25 mouse cellular contexts compared by ENCODE assay signal in genomic region chr5:99125418-99125817, GRCm38 (mm10).
DNase-seq lines count a peak whose midpoint lies in the region; ATAC-seq and TF ChIP-seq lines count a peak whose summit lies in the region.
"Had no signal": no experiment of that assay in that cellular context is flagged by ENCODE, and none has a peak within 500 bp of the region (broad histone marks: within the 10 kb centered on the region; RNA-seq: fewer than 3 reads in every experiment).

No protein-coding gene starts in this region.

- no peak for TF ChIP-seq CTCF in brain, embryonic 14.5 days (IDR thresholded peaks at IDR 0.05; ENCODE audit: borderline replicate concordance, extremely low read depth, insufficient read depth, insufficient read length)

- H3K27me3 ChIP-seq in hindbrain, embryonic 15.5 days: no peaks in the 10 kb centered on the region
- no peaks in the 10 kb centered on the region for H3K27me3 ChIP-seq in hindbrain, embryonic 11.5 days (ENCODE audit: control insufficient read depth, insufficient read depth, low read length)
- H3K27me3 ChIP-seq in hindbrain, embryonic 16.5 days (replicated peaks; ENCODE audit: control insufficient read depth, insufficient read depth, low read length): no peaks in the 10 kb centered on the region
- no peaks in the 10 kb centered on the region for H3K27me3 ChIP-seq in neural tube, embryonic 15.5 days (replicated peaks)
- H3K27me3 ChIP-seq: heart, embryonic 13.5 days; kidney, embryonic 15.5 days; limb, embryonic 12.5 days had no signal

- TF ChIP-seq POLR2A in brain, embryonic 14.5 days (IDR thresholded peaks at IDR 0.05; ENCODE audit: borderline replicate concordance, extremely low read depth, insufficient read depth, insufficient read length, poor library complexity, severe bottlenecking): no peak

- no peak overlapping the region for H3K4me2 ChIP-seq in hindbrain, embryonic 15.5 days
- H3K4me2 ChIP-seq in hindbrain, embryonic 11.5 days (replicated peaks; ENCODE audit: low read depth, low read length): no peak overlapping the region
- H3K4me2 ChIP-seq in hindbrain, embryonic 16.5 days (ENCODE audit: low read length): no peak overlapping the region
- H3K4me2 ChIP-seq in neural tube, embryonic 15.5 days: no peak overlapping the region
- H3K4me2 ChIP-seq: heart, embryonic 13.5 days; kidney, embryonic 15.5 days; limb, embryonic 12.5 days; liver, embryonic 11.5 days had no signal

- no peaks in the 10 kb centered on the region for H3K36me3 ChIP-seq in hindbrain, embryonic 15.5 days
- H3K36me3 ChIP-seq in hindbrain, embryonic 11.5 days (ENCODE audit: control insufficient read depth, insufficient read depth, low read length): no peaks in the 10 kb centered on the region
- no peaks in the 10 kb centered on the region for H3K36me3 ChIP-seq in hindbrain, embryonic 16.5 days (ENCODE audit: control insufficient read depth, insufficient read depth, low read length)
- no peaks in the 10 kb centered on the region for H3K36me3 ChIP-seq in neural tube, embryonic 15.5 days
- H3K36me3 ChIP-seq: embryonic facial prominence, embryonic 10.5 days; heart, embryonic 13.5 days; kidney, embryonic 15.5 days; limb, embryonic 12.5 days had no signal

- H3K27ac ChIP-seq in hindbrain, embryonic 15.5 days (replicated peaks): no peak overlapping the region
- H3K27ac ChIP-seq in hindbrain, embryonic 11.5 days (ENCODE audit: low read depth, low read length): no peak overlapping the region
- no peak overlapping the region for H3K27ac ChIP-seq in hindbrain, embryonic 16.5 days (ENCODE audit: low read depth, low read length)
- H3K27ac ChIP-seq in neural tube, embryonic 15.5 days (replicated peaks): no peak overlapping the region
- H3K27ac ChIP-seq: embryonic facial prominence, embryonic 10.5 days; heart, adult 2 months; heart, embryonic 13.5 days; kidney, embryonic 15.5 days; limb, embryonic 12.5 days had no signal

- H3K4me1 ChIP-seq in hindbrain, embryonic 15.5 days (replicated peaks): peaks cover 7% of the 10 kb centered on the region; the same call in 1 of the 2 replicates
- H3K4me1 ChIP-seq in hindbrain, embryonic 11.5 days (replicated peaks; ENCODE audit: control insufficient read depth, insufficient read depth, low read length): no peaks in the 10 kb centered on the region; the same call in 1 of the 2 replicates
- H3K4me1 ChIP-seq in hindbrain, embryonic 16.5 days (ENCODE audit: control insufficient read depth, insufficient read depth, low read depth, low read length): no peaks in the 10 kb centered on the region
- peaks cover 11% of the 10 kb centered on the region; the same call in 1 of the 2 replicates for H3K4me1 ChIP-seq in neural tube, embryonic 15.5 days
- H3K4me1 ChIP-seq: embryonic facial prominence, embryonic 10.5 days; limb, embryonic 12.5 days had no signal

- WGBS in hindbrain, embryonic 15.5 days: 69% methylated on average over 3 of the region's 3 CpGs
- 88% methylated on average over 3 of the region's 3 CpGs for WGBS in hindbrain, embryonic 11.5 days
- 76% methylated on average over 3 of the region's 3 CpGs for WGBS in hindbrain, embryonic 16.5 days
- 70% methylated on average over 3 of the region's 3 CpGs for WGBS in neural tube, embryonic 15.5 days

- H3K9me3 ChIP-seq in hindbrain, embryonic 15.5 days: no peaks in the 10 kb centered on the region
- H3K9me3 ChIP-seq in hindbrain, embryonic 11.5 days (ENCODE audit: control insufficient read depth, low read length): no peaks in the 10 kb centered on the region
- H3K9me3 ChIP-seq in hindbrain, embryonic 16.5 days (ENCODE audit: control insufficient read depth, low read length): no peaks in the 10 kb centered on the region
- H3K9me3 ChIP-seq in neural tube, embryonic 15.5 days (replicated peaks): no peaks in the 10 kb centered on the region
- H3K9me3 ChIP-seq: embryonic facial prominence, embryonic 10.5 days; heart, embryonic 13.5 days; kidney, embryonic 15.5 days; limb, embryonic 12.5 days had no signal

- H3K4me3 ChIP-seq in hindbrain, embryonic 15.5 days: no peak overlapping the region
- H3K4me3 ChIP-seq in hindbrain, embryonic 11.5 days (ENCODE audit: low read depth, low read length): no peak overlapping the region
- H3K4me3 ChIP-seq in hindbrain, embryonic 16.5 days (ENCODE audit: low read length): no peak overlapping the region
- no peak overlapping the region for H3K4me3 ChIP-seq in neural tube, embryonic 15.5 days (replicated peaks)
- H3K4me3 ChIP-seq: embryonic facial prominence, embryonic 10.5 days; heart, adult 2 months; heart, embryonic 13.5 days; kidney, embryonic 15.5 days; limb, embryonic 12.5 days had no signal

- no peak overlapping the region for H3K9ac ChIP-seq in hindbrain, embryonic 15.5 days
- H3K9ac ChIP-seq in hindbrain, embryonic 11.5 days (ENCODE audit: low read depth, low read length): no peak overlapping the region
- H3K9ac ChIP-seq in hindbrain, embryonic 16.5 days (ENCODE audit: low read depth, low read length): no peak overlapping the region
- no peak overlapping the region for H3K9ac ChIP-seq in neural tube, embryonic 15.5 days (replicated peaks)
- H3K9ac ChIP-seq: heart, embryonic 13.5 days; kidney, embryonic 15.5 days; limb, embryonic 12.5 days; liver, postnatal 0 days had no signal

- peak; percentile 80 for ATAC-seq in hindbrain, embryonic 15.5 days (ENCODE audit: low FRiP score, low read depth)
- no peak for ATAC-seq in hindbrain, embryonic 11.5 days (ENCODE audit: low FRiP score)
- ATAC-seq in hindbrain, embryonic 16.5 days: peak; percentile 91
- ATAC-seq in neural tube, embryonic 15.5 days (ENCODE audit: low FRiP score): peak; percentile 70
- ATAC-seq: liver, postnatal 0 days; lung, postnatal 0 days had no signal

- no peak for DNase-seq in hindbrain, embryonic 11.5 days (ENCODE audit: low spot score)
- peak; percentile 75 for DNase-seq in brain, embryonic 14.5 days (ENCODE audit: low read depth)
- no peak for DNase-seq in cerebellum, adult 9-10 months
- no peak for DNase-seq in cerebellum, postnatal 10 days
- DNase-seq: adrenal gland, postnatal 14 days; cerebellum, adult 9-11 months; gastrocnemius, postnatal 36 days; heart, adult 2 months; heart, postnatal 14 days; kidney, adult 11 months; kidney, postnatal 36 days; liver, postnatal 0 days; retina, postnatal 1 day; right cerebral cortex, postnatal 25 days; spleen, adult 18-20 months; thymus, postnatal 14 days had no signal
